Mouse (Mus musculus) liver, postnatal 0 days (tissue): ENCODE measurements around the gene Dennd6b. TPM values are rescaled to one million over a fixed set of nuclear protein-coding genes. Genes with fewer than 3 reads are reported as not detected.

Experiments used
- ATAC-seq: fragments of 200-750 bp; cut with Nextera tagmentation; 2 replicates; pipeline ENCODE4 v1.8.0; 2017; ENCODE audit warnings: mild to moderate bottlenecking, moderate library complexity
- DNase-seq: peaks from one replicate; pipeline ENCODE4 v3.0.0-alpha.2; 2016
- H3K27ac ChIP-seq: fragments of 300-500 bp; sonication (generic); 2 replicates; pipeline ENCODE4 v1.5.1; 2014; ENCODE audit warnings: antibody characterized with exemption, moderate library complexity, mild to moderate bottlenecking, low read depth
- H3K27me3 ChIP-seq: fragments of 300-500 bp; sonication (generic); 2 replicates; pipeline ENCODE4 v1.6.1; 2014; ENCODE audit warnings: low read length, control low read depth, mixed read lengths; ENCODE audit not compliant: insufficient read depth
- H3K36me3 ChIP-seq: fragments of 300-500 bp; sonication (generic); replicated peaks from 2 replicates; pipeline ENCODE4 v1.6.1; 2014; ENCODE audit warnings: mild to moderate bottlenecking, control low read depth, low read length, moderate library complexity, mixed read lengths; ENCODE audit not compliant: insufficient read depth
- H3K4me1 ChIP-seq: fragments of 300-500 bp; sonication (generic); 2 replicates; pipeline ENCODE4 v1.6.1; 2014; ENCODE audit warnings: antibody characterized with exemption, mild to moderate bottlenecking, control low read depth; ENCODE audit not compliant: insufficient read depth
- H3K4me2 ChIP-seq: fragments of 300-500 bp; sonication (generic); 2 replicates; pipeline ENCODE4 v1.6.1; 2014; ENCODE audit warnings: low read depth, mild to moderate bottlenecking, low read length, moderate library complexity, mixed read lengths
- H3K4me3 ChIP-seq: fragments of 300-500 bp; sonication (generic); 2 replicates; pipeline ENCODE4 v1.5.1; 2014; ENCODE audit warnings: low read depth, low read length
- H3K9ac ChIP-seq: fragments of 300-500 bp; sonication (generic); replicated peaks from 2 replicates; pipeline ENCODE4 v1.6.1; 2014; ENCODE audit warnings: mild to moderate bottlenecking, moderate library complexity
- H3K9me3 ChIP-seq: fragments of 300-500 bp; sonication (generic); 2 replicates; pipeline ENCODE4 v1.6.1; 2016; ENCODE audit warnings: mild to moderate bottlenecking, control low read depth, low read length, mixed read lengths
- CTCF ChIP-seq: sonication (generic); IDR thresholded peaks from 2 replicates; pipeline ENCODE4 v1.5.1; 2016; ENCODE audit warnings: antibody characterized with exemption, low read depth
- EP300 ChIP-seq: IDR thresholded peaks from 2 replicates; pipeline ENCODE4 v1.6.1; 2016; ENCODE audit warnings: antibody characterized with exemption, low read depth, mild to moderate bottlenecking
- WGBS: fragments of 180-500 bp; shearing (Covaris S2); extraction: QIAGEN DNeasy Blood & Tissue Kit; methylation state at CpG from one replicate; pipeline ENCODE4 v1.1.7; 2014; ENCODE audit not compliant: insufficient replicate concordance; 5-methylcytosine and 5-hydroxymethylcytosine counted together
- polyA plus RNA-seq: library from polyadenylated mRNA; unstranded; fragments of >200 nt; fragmentation: Nextera tagmentation; extraction: Ambion mirVana; gene quantifications from 2 replicates; pipeline ENCODE4 v1.2.1, GENCODE M21; 2015

The Dennd6b gene
- polyA plus RNA-seq, 1 experiment from 2014 or later: 2.7 TPM

DNA sequence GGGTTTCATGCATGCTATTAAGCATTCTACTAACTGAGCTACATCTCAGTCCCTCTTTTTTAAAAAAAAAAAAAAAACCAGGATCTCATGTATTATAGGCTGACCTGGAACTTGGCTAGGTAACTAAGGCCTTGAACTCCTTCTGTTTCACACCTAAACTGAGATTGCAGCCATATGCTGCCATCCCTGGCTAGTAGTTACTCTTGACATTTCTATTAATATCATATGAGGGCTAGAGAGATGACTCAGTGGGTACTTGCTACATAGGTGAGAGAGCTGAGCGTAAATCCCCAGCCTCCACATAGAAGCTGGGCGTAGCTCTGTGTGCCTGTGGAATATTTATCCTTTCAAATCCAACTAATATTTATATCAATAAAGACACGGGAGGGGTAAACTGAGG is 18.7 kb upstream of the Dennd6b start:
- Histone ChIP-seq H3K4me1 (peaks cover 29% of the 10 kb centered on the region), H3K9ac (no peak overlapping the region), H3K9me3 (0 out of 2 replicates have a peak, but pooled peaks cover 2% of the 10 kb centered on the region), H3K4me2 (peak overlapping the region; percentile 55), H3K27me3 (no peaks in the 10 kb centered on the region), H3K4me3 (no peak overlapping the region), H3K27ac (peak overlapping the region; percentile 13; the same call in 1 of the 2 replicates), H3K36me3 (peaks cover 5% of the 10 kb centered on the region; the same call in 1 of the 2 replicates)
- DNase-seq: no peak
- WGBS: 88% methylated on average over 3 of the region's 3 CpGs
- no peak for ATAC-seq
- no peak for TF ChIP-seq EP300
- no peak for TF ChIP-seq CTCF

DNA sequence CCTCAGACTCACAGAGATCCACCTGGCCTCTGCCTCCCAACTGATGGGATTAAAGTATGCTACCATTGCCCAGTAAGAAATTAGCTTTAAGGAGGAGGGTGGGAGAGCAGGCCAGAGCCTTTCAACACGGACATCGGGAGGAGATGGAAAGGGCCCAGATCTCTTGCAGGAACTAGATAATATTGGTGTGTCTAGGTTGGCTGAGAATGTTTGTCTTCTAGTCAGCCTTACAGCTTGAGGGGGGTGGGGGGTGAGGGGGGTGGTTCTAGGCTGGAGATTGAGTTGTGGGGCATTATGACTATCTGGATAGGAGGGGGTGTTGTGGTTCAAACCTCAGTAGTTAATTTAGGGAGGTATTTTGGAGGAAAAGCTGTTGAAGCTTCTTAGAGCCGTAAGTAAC is 17.2 kb upstream of the Dennd6b start:
- DNase-seq (no peak), ATAC-seq (no peak)
- H3K27ac ChIP-seq: peak overlapping the region; percentile 13
- H3K27me3 ChIP-seq: no peaks in the 10 kb centered on the region
- peaks cover 29% of the 10 kb centered on the region for H3K4me1 ChIP-seq
- 60% methylated on average over 3 of the region's 3 CpGs for WGBS
- peaks cover 5% of the 10 kb centered on the region; the same call in 1 of the 2 replicates for H3K36me3 ChIP-seq
- no peak for TF ChIP-seq EP300
- TF ChIP-seq CTCF: no peak
- H3K9ac ChIP-seq: peak overlapping the region; percentile 30
- peak overlapping the region; percentile 87 for H3K4me2 ChIP-seq
- peak overlapping the region; percentile 98 for H3K4me3 ChIP-seq
- 0 out of 2 replicates have a peak, but pooled peaks cover 2% of the 10 kb centered on the region for H3K9me3 ChIP-seq

DNA sequence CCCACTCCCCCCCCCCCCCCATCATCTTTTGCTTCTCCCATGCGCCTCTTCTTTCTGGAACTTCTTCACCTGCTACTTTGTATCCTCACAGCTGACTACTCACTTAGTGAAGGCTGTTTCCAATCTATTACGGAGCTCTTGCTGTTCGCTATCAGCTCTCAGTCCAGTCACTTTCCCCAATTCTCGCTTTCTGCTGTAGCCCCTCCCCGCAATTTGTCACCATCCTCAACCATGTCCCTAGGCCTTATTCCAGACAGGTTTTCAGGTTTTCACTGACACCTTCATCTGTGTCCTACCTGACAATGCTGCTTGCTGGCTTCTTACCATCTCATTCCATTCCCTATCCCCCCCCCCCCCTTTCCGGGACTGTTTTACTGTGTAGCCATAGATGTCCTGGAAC is 16.2 kb upstream of the Dennd6b start:
- peak overlapping the region; percentile 100 for H3K9ac ChIP-seq
- no peak for TF ChIP-seq CTCF
- TF ChIP-seq EP300: no peak
- peak overlapping the region; percentile 98 for H3K27ac ChIP-seq
- 59% methylated on average over 6 of the region's 6 CpGs for WGBS
- H3K4me3 ChIP-seq: peak overlapping the region; percentile 98
- no peaks in the 10 kb centered on the region for H3K27me3 ChIP-seq
- H3K36me3 ChIP-seq: peaks cover 5% of the 10 kb centered on the region; the same call in 1 of the 2 replicates
- ATAC-seq (no peak), DNase-seq (no peak)
- H3K4me1 ChIP-seq: peaks cover 29% of the 10 kb centered on the region
- H3K9me3 ChIP-seq: 0 out of 2 replicates have a peak, but pooled peaks cover 2% of the 10 kb centered on the region
- H3K4me2 ChIP-seq: peak overlapping the region; percentile 87

DNA sequence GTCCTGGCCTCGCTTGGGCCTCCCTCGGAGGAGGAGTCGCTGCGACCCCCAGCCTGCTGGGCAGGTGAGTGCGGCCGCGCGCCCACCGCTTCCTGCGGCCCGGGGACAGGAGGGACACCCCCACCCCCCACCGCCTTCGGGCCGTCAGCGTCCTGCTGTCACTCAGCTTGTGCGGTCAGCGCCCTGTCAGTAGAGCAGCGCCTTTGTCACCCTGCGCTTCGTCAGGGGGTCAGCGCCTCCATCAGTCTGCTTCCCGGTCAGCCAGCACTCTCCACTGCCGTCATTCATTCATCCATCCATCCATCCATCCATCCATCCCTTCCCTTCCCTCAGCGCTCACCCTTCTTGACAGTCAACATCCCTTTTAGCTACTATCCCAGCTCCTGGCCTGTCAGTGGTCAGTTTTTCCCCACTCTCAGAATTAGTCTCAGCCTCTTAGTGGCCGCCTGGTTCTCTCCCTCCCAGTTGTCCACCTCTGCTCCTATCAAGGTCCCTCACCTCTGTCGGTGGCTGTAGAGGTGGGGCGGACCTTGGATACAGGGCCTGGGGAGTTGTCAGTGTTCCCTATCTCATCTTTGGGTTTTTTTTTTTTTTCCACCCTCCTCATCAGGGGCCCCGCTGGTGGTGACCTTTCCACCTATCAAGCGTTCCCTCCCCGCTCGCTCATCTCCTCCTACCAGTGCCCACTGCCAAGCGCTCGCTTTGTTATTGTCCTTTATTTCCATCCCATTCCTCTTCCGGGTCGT is 15.6 kb upstream of the Dennd6b start:
- Histone ChIP-seq H3K27ac (peak overlapping the region; percentile 98), H3K4me3 (peak overlapping the region; percentile 98), H3K9ac (peak overlapping the region; percentile 100), H3K4me2 (peak overlapping the region; percentile 87), H3K36me3 (peaks cover 5% of the 10 kb centered on the region; the same call in 1 of the 2 replicates), H3K9me3 (0 out of 2 replicates have a peak, but pooled peaks cover 2% of the 10 kb centered on the region), H3K27me3 (no peaks in the 10 kb centered on the region), H3K4me1 (peaks cover 29% of the 10 kb centered on the region)
- WGBS: 2% methylated on average over 32 of the region's 35 CpGs
- DNase-seq: peak; percentile 50
- TF ChIP-seq EP300: no peak
- 0 out of 2 replicates have a peak, but pooled peaks have one; percentile 2 for TF ChIP-seq CTCF
- peak; percentile 37 for ATAC-seq

DNA sequence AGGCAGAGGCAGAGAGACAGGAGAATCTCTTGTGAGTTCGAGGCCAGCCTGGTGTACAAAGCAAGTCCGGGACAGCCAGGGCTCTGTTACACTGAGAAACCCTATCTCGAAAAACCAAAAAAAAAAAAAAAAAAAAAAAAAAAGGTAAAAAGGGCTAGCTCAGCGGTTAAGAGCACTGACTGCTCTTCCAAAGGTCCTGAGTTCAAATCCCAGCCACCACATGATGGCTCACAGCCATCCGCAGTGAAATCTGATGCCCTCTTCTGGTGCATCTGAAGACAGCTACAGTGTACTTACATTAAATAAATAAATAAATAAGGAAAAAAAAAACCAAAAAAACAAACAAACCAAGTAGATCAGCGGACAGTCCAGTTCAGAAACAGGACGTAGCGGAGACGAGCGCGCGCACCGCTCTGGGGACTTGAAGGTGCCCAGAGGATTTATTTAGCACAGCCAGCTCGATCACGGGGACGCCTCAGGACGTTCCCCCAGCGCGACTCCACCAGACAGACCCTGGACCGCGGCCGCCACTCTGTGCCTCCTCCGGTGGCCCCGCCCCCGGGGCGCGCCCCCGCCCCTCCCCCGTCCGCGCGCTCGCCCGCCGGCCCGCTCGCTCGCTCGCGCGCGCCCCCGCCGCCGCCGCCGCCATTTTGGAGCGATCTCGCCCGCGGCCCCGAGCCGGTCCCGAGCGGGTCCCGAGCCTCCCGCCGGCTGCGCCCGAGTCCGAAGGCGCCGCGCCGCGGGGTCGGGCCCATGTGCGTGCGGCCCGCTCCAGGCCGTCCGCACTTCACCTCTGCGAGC is 14.8 kb upstream of the Dennd6b start, which contains the start of gene Ppp6r2:
Gene Ppp6r2 (plus strand): TSS at position 639 of the 801 bp plus-strand sequence.
- no peak for TF ChIP-seq EP300
- peak; percentile 45 for TF ChIP-seq CTCF
- ATAC-seq (peak; percentile 73), DNase-seq (peak; percentile 92)
- Histone ChIP-seq H3K27me3 (no peaks in the 10 kb centered on the region), H3K9ac (peak within 1 kb of the TSS; percentile 100), H3K36me3 (0 out of 2 replicates have a peak, but pooled peaks cover 5% of the 10 kb centered on the region), H3K27ac (peak within 1 kb of the TSS; percentile 98), H3K4me2 (peak within 1 kb of the TSS; percentile 87), H3K4me3 (peak within 1 kb of the TSS; percentile 98), H3K9me3 (no peaks in the 10 kb centered on the region), H3K4me1 (peaks cover 29% of the 10 kb centered on the region)
- WGBS: 3% methylated on average over 48 of the region's 73 CpGs
